Mouse (Mus musculus): ENCODE results near the gene Olfr467. TPM values are rescaled to one million over a fixed set of nuclear protein-coding genes. Genes with fewer than 3 reads are reported as not detected.
"Not testable (repeated sequence)": the region's sequence is repeated elsewhere in the genome, so short reads cannot be mapped to it uniquely, and the experiment has no call there.

The Olfr467 gene
- total and polyA plus RNA-seq, 3 experiments: not detected

DNA sequence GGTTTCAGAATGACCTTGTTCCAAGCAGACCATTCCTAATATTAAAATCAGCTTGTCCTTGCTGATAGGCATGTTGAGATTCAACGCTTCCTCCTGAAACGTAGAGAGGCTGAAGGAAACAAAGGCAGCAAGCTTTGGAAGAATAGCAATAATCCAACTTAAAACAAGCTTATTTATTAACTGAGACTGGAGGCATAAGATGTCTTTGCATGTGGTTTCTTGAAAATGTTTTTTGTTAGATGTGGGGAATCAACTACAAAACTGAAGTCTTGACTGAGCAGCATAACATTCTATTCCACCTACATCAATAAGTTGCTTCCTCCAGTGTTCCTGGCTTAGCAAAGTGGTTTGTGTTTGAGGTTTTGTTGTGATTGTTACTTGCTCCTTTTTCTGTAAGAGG is 11.0 kb upstream of the Olfr467 start, which contains the start of gene Ovch2:
Gene Ovch2, minus strand, starts transcription at position 101 of the 400 bp plus-strand sequence.
- peaks cover 6% of the 10 kb centered on the region for H3K9me3 ChIP-seq (replicated peaks)
- TF ChIP-seq TAL1 (conservative IDR thresholded peaks at IDR 0.05; ENCODE audit: low read depth, low read length) (no peak), CTCF (IDR thresholded peaks at IDR 0.05; ENCODE audit: low read depth, low read length) (no peak), POLR2AphosphoS5 (IDR thresholded peaks at IDR 0.05; ENCODE audit: insufficient replicate concordance, low read depth, low read length) (no peak), GATA1 (IDR thresholded peaks at IDR 0.05; ENCODE audit: borderline replicate concordance, low read length) (no peak), GATA2 (IDR thresholded peaks at IDR 0.05; ENCODE audit: borderline replicate concordance, low read depth, low read length) (no peak)
- no peaks in the 10 kb centered on the region for H3K4me1 ChIP-seq (ENCODE audit: insufficient read depth, low read depth, low read length)
- H3K36me3 ChIP-seq (replicated peaks): no peaks in the 10 kb centered on the region
- no peak for ATAC-seq (ENCODE audit: extremely low read depth, insufficient number of reproducible peaks, low FRiP score, poor library complexity, severe bottlenecking)
- H3K4me3 ChIP-seq (ENCODE audit: low read depth, low read length): no peak within 1 kb of the TSS
- H3K27me3 ChIP-seq (ENCODE audit: insufficient read depth, low read length): no peaks in the 10 kb centered on the region
- no peak for DNase-seq (ENCODE audit: low spot score)

DNA sequence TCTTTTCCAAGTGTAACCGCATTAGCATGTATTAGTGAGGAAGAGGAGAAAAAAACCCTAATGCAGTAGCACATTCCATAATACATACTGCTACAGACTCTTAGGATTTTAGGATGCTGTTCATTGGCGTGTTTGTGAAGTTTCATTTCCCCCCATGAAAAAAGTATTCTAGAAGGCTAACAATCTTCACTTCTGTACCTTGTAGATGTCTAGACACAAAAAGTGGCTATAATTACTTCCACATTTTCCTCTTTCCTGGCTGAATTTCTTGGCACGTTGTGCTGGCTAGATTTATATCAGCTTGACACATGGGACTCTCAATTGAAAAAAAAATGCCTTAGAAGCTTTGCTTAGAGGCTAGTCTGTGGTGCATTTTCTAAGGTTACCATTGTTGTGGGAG is 9.9 kb upstream of the Olfr467 start:
- H3K27me3 ChIP-seq (ENCODE audit: insufficient read depth, low read length): no peaks in the 10 kb centered on the region
- no peaks in the 10 kb centered on the region for H3K4me1 ChIP-seq (ENCODE audit: insufficient read depth, low read depth, low read length)
- H3K4me3 ChIP-seq (ENCODE audit: low read depth, low read length): no peak overlapping the region
- no peak for TF ChIP-seq GATA1 (IDR thresholded peaks at IDR 0.05; ENCODE audit: borderline replicate concordance, low read length)
- TF ChIP-seq TAL1 (conservative IDR thresholded peaks at IDR 0.05; ENCODE audit: low read depth, low read length): no peak
- TF ChIP-seq POLR2AphosphoS5 (IDR thresholded peaks at IDR 0.05; ENCODE audit: insufficient replicate concordance, low read depth, low read length): no peak
- no peak for TF ChIP-seq GATA2 (IDR thresholded peaks at IDR 0.05; ENCODE audit: borderline replicate concordance, low read depth, low read length)
- no peak for TF ChIP-seq CTCF (IDR thresholded peaks at IDR 0.05; ENCODE audit: low read depth, low read length)
- DNase-seq (ENCODE audit: low spot score): no peak
- no peak for ATAC-seq (ENCODE audit: extremely low read depth, insufficient number of reproducible peaks, low FRiP score, poor library complexity, severe bottlenecking)
- H3K36me3 ChIP-seq (replicated peaks): no peaks in the 10 kb centered on the region
- H3K9me3 ChIP-seq (replicated peaks): peaks cover 6% of the 10 kb centered on the region

DNA sequence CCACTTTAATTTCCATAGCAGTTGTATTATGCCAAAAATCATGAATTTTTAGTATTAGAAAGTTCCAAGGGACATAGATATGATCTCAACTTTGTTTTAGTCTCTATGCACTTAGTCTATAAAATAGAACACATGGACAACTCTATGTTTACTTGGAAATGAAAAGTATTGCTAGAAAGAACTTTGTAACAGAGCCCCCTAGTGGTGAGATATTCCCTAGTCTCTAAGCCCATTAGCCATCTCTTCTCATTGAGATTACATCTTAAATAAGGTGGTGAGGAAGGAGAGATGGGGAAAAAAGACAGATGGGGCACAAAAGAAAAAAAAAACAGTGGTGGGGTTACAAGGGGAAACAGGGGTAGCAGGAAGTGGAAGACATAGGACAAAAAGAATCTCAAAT is 7.4 kb downstream of the Olfr467 start:
- Histone ChIP-seq H3K4me1 (ENCODE audit: insufficient read depth, low read depth, low read length) (no peaks in the 10 kb centered on the region), H3K4me3 (ENCODE audit: low read depth, low read length) (no peak overlapping the region), H3K27me3 (ENCODE audit: insufficient read depth, low read length) (no peaks in the 10 kb centered on the region), H3K9me3 (replicated peaks) (peaks cover 6% of the 10 kb centered on the region), H3K36me3 (replicated peaks) (no peaks in the 10 kb centered on the region)
- DNase-seq (ENCODE audit: low spot score) (no peak), ATAC-seq (ENCODE audit: extremely low read depth, insufficient number of reproducible peaks, low FRiP score, poor library complexity, severe bottlenecking) (no peak)
- TF ChIP-seq CTCF (IDR thresholded peaks at IDR 0.05; ENCODE audit: low read depth, low read length) (no peak), GATA2 (IDR thresholded peaks at IDR 0.05; ENCODE audit: borderline replicate concordance, low read depth, low read length) (no peak), GATA1 (IDR thresholded peaks at IDR 0.05; ENCODE audit: borderline replicate concordance, low read length) (no peak), POLR2AphosphoS5 (IDR thresholded peaks at IDR 0.05; ENCODE audit: insufficient replicate concordance, low read depth, low read length) (no peak), TAL1 (conservative IDR thresholded peaks at IDR 0.05; ENCODE audit: low read depth, low read length) (no peak)

DNA sequence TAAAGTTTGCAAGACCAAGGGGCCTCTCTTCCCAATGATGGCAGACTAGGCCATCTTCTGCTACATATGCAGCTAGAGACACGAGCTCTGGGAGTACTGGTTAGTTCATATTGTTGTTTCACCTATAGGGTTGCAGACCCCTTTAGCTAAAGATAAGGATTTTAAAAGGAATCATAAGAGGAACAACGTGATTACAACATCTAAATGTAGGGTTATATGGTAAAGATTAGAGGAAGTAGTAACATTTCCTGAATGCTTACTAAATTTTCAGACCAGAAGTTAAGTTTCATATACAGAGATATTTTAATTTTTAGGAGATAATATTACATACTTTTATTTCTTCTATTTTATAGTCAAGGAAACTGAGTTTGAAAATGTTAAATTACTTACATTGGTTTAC is 11.8 kb downstream of the Olfr467 start:
- not testable (repeated sequence) for ATAC-seq (ENCODE audit: extremely low read depth, insufficient number of reproducible peaks, low FRiP score, poor library complexity, severe bottlenecking)

DNA sequence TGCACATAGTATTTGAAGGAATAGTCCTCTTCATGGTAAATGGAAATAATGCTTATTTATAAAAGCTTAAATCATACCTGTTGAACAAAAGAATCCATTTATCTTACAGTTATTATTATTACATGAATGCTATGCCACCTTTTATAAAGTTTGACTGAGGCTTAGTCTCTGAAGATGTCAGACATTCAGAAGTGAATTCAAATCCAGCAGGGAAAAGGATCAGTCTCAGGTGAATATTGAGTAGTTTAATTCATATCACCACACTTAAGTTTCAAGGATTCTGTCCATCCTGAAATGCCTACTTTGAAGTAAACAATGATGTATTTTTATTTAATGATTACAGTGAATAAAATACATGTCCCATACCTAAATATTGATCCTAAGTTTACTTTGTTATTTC is 13.4 kb downstream of the Olfr467 start, which contains the start of gene Olfr469:
Gene Olfr469, minus strand, starts transcription at position 101 of the 400 bp plus-strand sequence.
- not testable (repeated sequence) for H3K9me3 ChIP-seq (replicated peaks); H3K4me3 ChIP-seq (ENCODE audit: low read depth, low read length); DNase-seq (ENCODE audit: low spot score); ATAC-seq (ENCODE audit: extremely low read depth, insufficient number of reproducible peaks, low FRiP score, poor library complexity, severe bottlenecking); H3K4me1 ChIP-seq (ENCODE audit: insufficient read depth, low read depth, low read length); H3K27me3 ChIP-seq (ENCODE audit: insufficient read depth, low read length); H3K36me3 ChIP-seq (replicated peaks)

More for the DNA sequence above, 11.8 kb downstream of the Olfr467 start:
- H3K4me1 ChIP-seq (ENCODE audit: insufficient read depth, low read depth, low read length); H3K4me3 ChIP-seq (ENCODE audit: low read depth, low read length); H3K9me3 ChIP-seq (replicated peaks); H3K36me3 ChIP-seq (replicated peaks); DNase-seq (ENCODE audit: low spot score); H3K27me3 ChIP-seq (ENCODE audit: insufficient read depth, low read length): not testable (repeated sequence)

DNA sequence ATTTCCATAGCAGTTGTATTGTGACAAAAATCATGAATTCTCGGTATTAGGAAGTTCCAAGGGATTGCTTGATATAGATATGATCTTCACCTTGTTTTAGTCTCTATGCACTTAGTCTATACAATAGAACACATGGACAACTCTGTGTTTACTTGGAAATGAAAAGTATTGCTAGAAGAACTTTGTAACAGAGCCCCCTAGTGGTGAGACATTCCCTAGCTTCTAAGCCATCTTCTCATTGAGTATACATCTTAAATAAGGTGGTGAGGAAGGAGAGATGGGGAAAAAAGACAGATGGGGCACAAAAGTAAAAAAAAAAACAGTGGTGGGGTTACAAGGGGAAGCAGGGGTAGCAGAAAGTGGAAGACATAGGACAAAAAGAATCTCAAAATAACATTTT is 29.7 kb downstream of the Olfr467 start:
- H3K36me3 ChIP-seq (replicated peaks): no peaks in the 10 kb centered on the region
- TF ChIP-seq POLR2AphosphoS5 (IDR thresholded peaks at IDR 0.05; ENCODE audit: insufficient replicate concordance, low read depth, low read length): no peak
- TF ChIP-seq CTCF (IDR thresholded peaks at IDR 0.05; ENCODE audit: low read depth, low read length): no peak
- no peaks in the 10 kb centered on the region for H3K4me1 ChIP-seq (ENCODE audit: insufficient read depth, low read depth, low read length)
- DNase-seq (ENCODE audit: low spot score) (no peak), ATAC-seq (ENCODE audit: extremely low read depth, insufficient number of reproducible peaks, low FRiP score, poor library complexity, severe bottlenecking) (no peak)
- no peak overlapping the region for H3K4me3 ChIP-seq (ENCODE audit: low read depth, low read length)
- no peaks in the 10 kb centered on the region for H3K27me3 ChIP-seq (ENCODE audit: insufficient read depth, low read length)
- 0 out of 2 replicates have a peak, but pooled peaks cover 2% of the 10 kb centered on the region for H3K9me3 ChIP-seq (replicated peaks)

DNA sequence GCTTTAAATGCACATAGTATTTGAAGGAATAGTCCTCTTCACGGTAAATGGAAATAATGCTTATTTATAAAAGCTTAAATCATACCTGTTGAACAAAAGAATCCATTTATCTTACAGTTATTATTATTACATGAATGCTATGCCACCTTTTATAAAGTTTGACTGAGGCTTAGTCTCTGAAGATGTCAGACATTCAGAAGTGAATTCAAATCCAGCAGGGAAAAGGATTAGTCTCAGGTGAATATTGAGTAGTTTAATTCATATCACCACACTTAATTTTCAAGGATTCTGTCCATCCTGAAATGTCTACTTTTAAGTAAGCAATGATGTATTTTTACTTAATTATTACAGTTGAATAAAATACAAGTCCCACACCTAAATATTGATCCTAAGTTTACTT is 35.3 kb downstream of the Olfr467 start, which contains the start of gene Olfr470:
Gene Olfr470, minus strand, starts transcription at position 101 of the 400 bp plus-strand sequence.
- not testable (repeated sequence) for H3K36me3 ChIP-seq (replicated peaks); H3K9me3 ChIP-seq (replicated peaks); H3K4me3 ChIP-seq (ENCODE audit: low read depth, low read length); DNase-seq (ENCODE audit: low spot score); H3K4me1 ChIP-seq (ENCODE audit: insufficient read depth, low read depth, low read length); ATAC-seq (ENCODE audit: extremely low read depth, insufficient number of reproducible peaks, low FRiP score, poor library complexity, severe bottlenecking); H3K27me3 ChIP-seq (ENCODE audit: insufficient read depth, low read length)

Other genes with a start within 250 kb of the Olfr467 start
- gene Olfml1, start 244.8 kb upstream of the Olfr467 start, total RNA-seq (2014; fragmentation: Nextera tagmentation): not detected in 2 replicates
- gene Olfml1, start 244.8 kb upstream of the Olfr467 start, total RNA-seq (2017): 0.17 TPM in 1 of 2 replicates, not detected in the other
- not detected in 2 replicates for gene Olfml1, start 244.8 kb upstream of the Olfr467 start, polyA plus RNA-seq (2012)
- gene Ppfibp2, start 217.1 kb upstream of the Olfr467 start, total RNA-seq (2014; fragmentation: Nextera tagmentation): not detected in 2 replicates
- gene Ppfibp2, start 217.1 kb upstream of the Olfr467 start, total RNA-seq (2017): 0.06 and 0.27 TPM in 2 replicates
- not detected in 2 replicates for gene Ppfibp2, start 217.1 kb upstream of the Olfr467 start, polyA plus RNA-seq (2012)
- not detected in 2 replicates for gene 5330417H12Rik, start 187.1 kb upstream of the Olfr467 start, total RNA-seq (2014; fragmentation: Nextera tagmentation)
- not detected in 2 replicates for gene 5330417H12Rik, start 187.1 kb upstream of the Olfr467 start, total RNA-seq (2017)
- not detected in 2 replicates for gene 5330417H12Rik, start 187.1 kb upstream of the Olfr467 start, polyA plus RNA-seq (2012)
- gene Cyb5r2, start 54.2 kb upstream of the Olfr467 start, total RNA-seq (2014; fragmentation: Nextera tagmentation): not detected in 2 replicates
- not detected in 2 replicates for gene Cyb5r2, start 54.2 kb upstream of the Olfr467 start, total RNA-seq (2017)
- not detected in 2 replicates for gene Cyb5r2, start 54.2 kb upstream of the Olfr467 start, polyA plus RNA-seq (2012)
- gene Ovch2, start 11.1 kb upstream of the Olfr467 start, total RNA-seq (2014; fragmentation: Nextera tagmentation): not detected in 2 replicates
- not detected in 2 replicates for gene Ovch2, start 11.1 kb upstream of the Olfr467 start, total RNA-seq (2017)
- gene Ovch2, start 11.1 kb upstream of the Olfr467 start, polyA plus RNA-seq (2012): not detected in 2 replicates
- gene Olfr469, start 13.3 kb downstream of the Olfr467 start, total RNA-seq (2014; fragmentation: Nextera tagmentation): not detected in 2 replicates
- gene Olfr469, start 13.3 kb downstream of the Olfr467 start, total RNA-seq (2017): 0.12 and 0.27 TPM in 2 replicates
- not detected in 2 replicates for gene Olfr469, start 13.3 kb downstream of the Olfr467 start, polyA plus RNA-seq (2012)
- gene Olfr470, start 35.2 kb downstream of the Olfr467 start, total RNA-seq (2014; fragmentation: Nextera tagmentation): not detected in 2 replicates
- 0.27 TPM in 1 of 2 replicates, not detected in the other for gene Olfr470, start 35.2 kb downstream of the Olfr467 start, total RNA-seq (2017)
- gene Olfr470, start 35.2 kb downstream of the Olfr467 start, polyA plus RNA-seq (2012): not detected in 2 replicates
- 0.19 TPM in 1 of 2 replicates, not detected in the other for gene Olfr472, start 85.6 kb downstream of the Olfr467 start, total RNA-seq (2014; fragmentation: Nextera tagmentation)
- gene Olfr472, start 85.6 kb downstream of the Olfr467 start, total RNA-seq (2017): 0.16 and 0.17 TPM in 2 replicates
- gene Olfr472, start 85.6 kb downstream of the Olfr467 start, polyA plus RNA-seq (2012): not detected in 2 replicates
- not detected in 2 replicates for gene Olfr473, start 118.2 kb downstream of the Olfr467 start, total RNA-seq (2014; fragmentation: Nextera tagmentation)
- 0.27 TPM in 1 of 2 replicates, not detected in the other for gene Olfr473, start 118.2 kb downstream of the Olfr467 start, total RNA-seq (2017)
- not detected in 2 replicates for gene Olfr473, start 118.2 kb downstream of the Olfr467 start, polyA plus RNA-seq (2012)
- gene Olfr474, start 142.4 kb downstream of the Olfr467 start, total RNA-seq (2014; fragmentation: Nextera tagmentation): not detected in 2 replicates
- 0.27 TPM in 1 of 2 replicates, not detected in the other for gene Olfr474, start 142.4 kb downstream of the Olfr467 start, total RNA-seq (2017)
- gene Olfr474, start 142.4 kb downstream of the Olfr467 start, polyA plus RNA-seq (2012): not detected in 2 replicates
- gene Olfr476, start 152.5 kb downstream of the Olfr467 start, total RNA-seq (2014; fragmentation: Nextera tagmentation): not detected in 2 replicates
- gene Olfr476, start 152.5 kb downstream of the Olfr467 start, total RNA-seq (2017): 0.05 TPM in 1 of 2 replicates, not detected in the other
- gene Olfr476, start 152.5 kb downstream of the Olfr467 start, polyA plus RNA-seq (2012): not detected in 2 replicates
- gene Olfr477, start 174.4 kb downstream of the Olfr467 start, total RNA-seq (2014; fragmentation: Nextera tagmentation): 0.45 TPM in 1 of 2 replicates, not detected in the other
- gene Olfr477, start 174.4 kb downstream of the Olfr467 start, total RNA-seq (2017): 0.11 TPM in 1 of 2 replicates, not detected in the other
- gene Olfr477, start 174.4 kb downstream of the Olfr467 start, polyA plus RNA-seq (2012): not detected in 2 replicates
- gene Olfr478, start 221.7 kb downstream of the Olfr467 start, total RNA-seq (2014; fragmentation: Nextera tagmentation): not detected in 2 replicates
- gene Olfr478, start 221.7 kb downstream of the Olfr467 start, total RNA-seq (2017): 0.12 TPM in 1 of 2 replicates, not detected in the other
- not detected in 2 replicates for gene Olfr478, start 221.7 kb downstream of the Olfr467 start, polyA plus RNA-seq (2012)
- gene Olfr479, start 238.4 kb downstream of the Olfr467 start, total RNA-seq (2014; fragmentation: Nextera tagmentation): not detected in 2 replicates
- gene Olfr479, start 238.4 kb downstream of the Olfr467 start, total RNA-seq (2017): 0.17 and 0.55 TPM in 2 replicates
- gene Olfr479, start 238.4 kb downstream of the Olfr467 start, polyA plus RNA-seq (2012): not detected in 2 replicates